Mouse (Mus musculus): Measurements from ENCODE around the gene Ccdc124.

DNA sequence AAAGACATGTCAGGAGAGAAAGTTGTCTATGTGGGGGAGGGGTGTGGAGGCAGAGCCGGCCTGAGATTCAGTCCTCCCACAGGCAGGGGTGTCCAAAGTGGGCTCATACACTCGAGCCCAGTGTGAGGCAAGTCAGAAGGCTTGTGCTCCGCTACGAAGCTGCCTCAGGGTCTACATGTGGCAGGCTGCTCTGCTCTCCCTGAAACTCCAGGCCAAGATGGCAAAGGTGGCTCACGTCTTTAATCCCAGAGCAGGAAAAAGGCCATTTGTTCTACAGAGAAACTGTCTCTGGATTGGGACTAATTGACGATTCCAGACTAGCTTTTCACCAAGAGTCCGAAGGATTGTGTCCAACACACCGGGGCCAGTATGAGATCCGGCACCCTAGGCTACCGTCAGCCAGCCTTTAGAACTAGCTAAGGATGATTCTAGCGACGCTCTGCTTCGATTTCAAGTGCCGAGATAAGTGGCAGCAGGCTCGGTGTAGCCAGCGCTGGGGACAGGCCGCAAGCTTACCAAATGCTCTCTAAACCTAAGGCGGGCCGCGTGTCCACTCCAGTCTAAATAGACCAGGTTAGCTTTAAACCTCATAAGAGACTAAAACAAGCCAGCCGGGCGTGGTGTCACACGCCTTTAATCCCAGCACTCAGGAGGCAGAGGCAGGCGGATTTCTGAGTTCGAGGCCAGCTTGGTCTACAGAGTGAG lies 22.7 kb upstream of the Ccdc124 start:
- TF ChIP-seq CTCF (IDR thresholded peaks at IDR 0.05; ENCODE audit: borderline replicate concordance, control insufficient read depth, extremely low read depth, insufficient read depth, low read length, poor library complexity) (no peak), POLR2A (IDR thresholded peaks at IDR 0.05; ENCODE audit: control insufficient read depth, extremely low read depth, insufficient read depth, low read length, poor library complexity) (no peak)
